Mouse (Mus musculus) small intestine, adult 2 months (tissue): ENCODE measurements at regions not wholly inside any gene's neighbourhood (a gene's known extent, or its start where the extent isn't known, plus 50 kb on each side); places are given as distances from the start of the nearest gene placed in this dataset.

ENCODE experiments used
- H3K27ac ChIP-seq: fragments of 200-500 bp; 2 replicates; pipeline ENCODE4 v1.5.1; 2012; ENCODE audit warnings: low read depth, low read length, control low read depth, inconsistent platforms; ENCODE audit not compliant: insufficient read depth
- H3K27me3 ChIP-seq: fragments of 200-500 bp; 2 replicates; pipeline ENCODE4 v1.6.1; 2012; ENCODE audit warnings: mild to moderate bottlenecking, moderate library complexity, low read length, inconsistent platforms; ENCODE audit not compliant: control insufficient read depth, insufficient read depth
- H3K36me3 ChIP-seq: fragments of 200-500 bp; 2 replicates; pipeline ENCODE4 v1.6.1; 2012; ENCODE audit warnings: mild to moderate bottlenecking, low read length, control low read depth, inconsistent platforms; ENCODE audit not compliant: control insufficient read depth, insufficient read depth
- H3K4me1 ChIP-seq: fragments of 200-500 bp; 2 replicates; pipeline ENCODE4 v1.6.1; 2012; ENCODE audit warnings: low read length, inconsistent platforms, mixed read lengths; ENCODE audit not compliant: control insufficient read depth, insufficient read depth, insufficient read length
- H3K4me3 ChIP-seq: fragments of 200-500 bp; 2 replicates; pipeline ENCODE4 v1.5.1; 2012; ENCODE audit warnings: low read depth, mild to moderate bottlenecking, control low read depth, inconsistent platforms, low read length, moderate library complexity
- CTCF ChIP-seq: fragments of 200-500 bp; IDR thresholded peaks from 2 replicates; pipeline ENCODE4 v1.5.1; 2012; ENCODE audit warnings: low read depth, mild to moderate bottlenecking, control low read depth, inconsistent platforms, low read length, moderate library complexity, mixed read lengths; ENCODE audit not compliant: insufficient replicate concordance, insufficient read length; ENCODE audit errors: extremely low read depth
- POLR2A ChIP-seq: fragments of 200-500 bp; IDR thresholded peaks from 2 replicates; pipeline ENCODE4 v1.6.1; 2012; ENCODE audit warnings: low read depth, mild to moderate bottlenecking, control low read depth, inconsistent platforms, low read length, moderate library complexity
- WGBS: fragments of 180-500 bp; shearing (Covaris S2); methylation state at CpG from one replicate; pipeline ENCODE4 v1.1.7; 2018; 5-methylcytosine and 5-hydroxymethylcytosine counted together

- Histone ChIP-seq H3K4me1 (no peaks in the 10 kb centered on the region), H3K4me3 (no peak overlapping the region), H3K27ac (no peak overlapping the region), H3K36me3 (no peaks in the 10 kb centered on the region), H3K27me3 (no peaks in the 10 kb centered on the region)
- no peak for TF ChIP-seq POLR2A
- WGBS: 81% methylated on average over 11 of the region's 11 CpGs
Measured at GRCm38 (mm10) chr17:9774740-9775629, 105.5 kb upstream of the Pabpc6 start.

- Histone ChIP-seq H3K4me3 (no peak overlapping the region), H3K27ac (no peak overlapping the region), H3K4me1 (no peaks in the 10 kb centered on the region), H3K27me3 (no peaks in the 10 kb centered on the region), H3K36me3 (no peaks in the 10 kb centered on the region)
- WGBS: 58% methylated on average over 2 of the region's 2 CpGs
- TF ChIP-seq POLR2A: no peak
- TF ChIP-seq CTCF: no peak
Measured at GRCm38 (mm10) chr17:9773744-9774143, 104.2 kb upstream of the Pabpc6 start.

GRCm38 (mm10) chr17:9768275-9768674 is 98.8 kb upstream of the Pabpc6 start:
- H3K27ac ChIP-seq: no peak overlapping the region
- no peak overlapping the region for H3K4me3 ChIP-seq
- no peaks in the 10 kb centered on the region for H3K27me3 ChIP-seq
- no peak for TF ChIP-seq POLR2A
- no peak for TF ChIP-seq CTCF
- H3K4me1 ChIP-seq: no peaks in the 10 kb centered on the region
- H3K36me3 ChIP-seq: no peaks in the 10 kb centered on the region

GRCm38 (mm10) chr17:9765680-9766250 is 96.2 kb upstream of the Pabpc6 start:
- Histone ChIP-seq H3K4me1 (no peaks in the 10 kb centered on the region), H3K27ac (no peak overlapping the region), H3K36me3 (no peaks in the 10 kb centered on the region), H3K27me3 (no peaks in the 10 kb centered on the region), H3K4me3 (no peak overlapping the region)
- 93% methylated on average over 5 of the region's 5 CpGs for WGBS
- TF ChIP-seq POLR2A (no peak), CTCF (no peak)

GRCm38 (mm10) chr17:9764701-9765359 is 95.3 kb upstream of the Pabpc6 start:
- 11% methylated on average over 22 of the region's 22 CpGs for WGBS
- Histone ChIP-seq H3K36me3 (no peaks in the 10 kb centered on the region), H3K4me3 (peak overlapping the region; percentile 56), H3K27ac (0 out of 2 replicates have a peak overlapping the region, but pooled peaks have one; percentile 16), H3K4me1 (no peaks in the 10 kb centered on the region), H3K27me3 (no peaks in the 10 kb centered on the region)
- TF ChIP-seq POLR2A (no peak), CTCF (no peak)

GRCm38 (mm10) chr17:9764041-9764606 is 94.6 kb upstream of the Pabpc6 start:
- Histone ChIP-seq H3K27me3 (no peaks in the 10 kb centered on the region), H3K36me3 (no peaks in the 10 kb centered on the region), H3K4me3 (no peak overlapping the region), H3K27ac (no peak overlapping the region), H3K4me1 (no peaks in the 10 kb centered on the region)
- TF ChIP-seq CTCF (no peak), POLR2A (no peak)
- 28% methylated on average over 9 of the region's 9 CpGs for WGBS

GRCm38 (mm10) chr17:9763110-9763509 is 93.6 kb upstream of the Pabpc6 start:
- Histone ChIP-seq H3K36me3 (no peaks in the 10 kb centered on the region), H3K4me1 (no peaks in the 10 kb centered on the region), H3K4me3 (no peak overlapping the region), H3K27ac (no peak overlapping the region), H3K27me3 (no peaks in the 10 kb centered on the region)
- TF ChIP-seq CTCF: no peak
- no peak for TF ChIP-seq POLR2A
- 52% methylated on average over 9 of the region's 9 CpGs for WGBS
